Mouse (Mus musculus) lung, adult 2 months (tissue): ENCODE data around the gene Dlec1.

Experiments
- CTCF ChIP-seq: fragments of 200-500 bp; IDR thresholded peaks from 2 replicates; pipeline ENCODE4 v1.5.1; 2011; ENCODE audit warnings: mild to moderate bottlenecking, low read length, control low read depth; ENCODE audit not compliant: insufficient read depth
- POLR2A ChIP-seq: fragments of 200-500 bp; IDR thresholded peaks from 2 replicates; pipeline ENCODE4 v1.6.1; 2011; ENCODE audit warnings: low read depth, mild to moderate bottlenecking, control low read depth, low read length, borderline replicate concordance; ENCODE audit errors: extremely low read depth

DNA sequence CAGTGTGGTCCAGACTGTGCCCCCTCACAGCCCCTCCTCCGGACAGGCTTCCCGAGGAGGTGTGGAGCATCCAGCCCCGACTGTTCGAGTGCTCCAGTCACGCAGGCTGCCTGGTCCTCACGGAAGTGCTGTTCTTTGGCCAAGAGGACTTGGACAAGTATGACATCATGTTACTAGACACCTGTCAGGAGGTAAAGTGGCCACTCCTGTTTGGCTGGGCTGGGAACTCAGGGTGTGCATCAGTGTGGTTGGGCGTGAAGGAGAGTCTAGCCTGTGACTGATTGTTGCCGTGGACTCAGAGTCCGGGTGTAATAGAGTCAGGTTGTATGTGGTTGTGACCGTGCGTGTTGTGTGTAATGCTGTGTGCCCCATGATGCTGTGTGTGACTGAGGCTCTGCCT, 34.0 kb upstream of the Dlec1 start:
- TF ChIP-seq POLR2A (no peak), CTCF (no peak)
